Mouse (Mus musculus) liver, embryonic 14.5 days (tissue): ENCODE data around the gene Jarid2. TPM values are rescaled to one million over a fixed set of nuclear protein-coding genes. Genes with fewer than 3 reads are reported as not detected.

Experiments
- ATAC-seq: fragments of 200-750 bp; cut with Nextera tagmentation; 2 replicates; pipeline ENCODE4 v1.8.0; 2017; ENCODE audit warnings: moderate number of reproducible peaks, mild to moderate bottlenecking, moderate library complexity; ENCODE audit not compliant: insufficient read depth
- DNase-seq, 3 experiments: peaks; one replicate each; pipeline ENCODE4 v3.0.0-alpha.2; 2012 to 2013; ENCODE audit warnings: low read depth in 3 of 3, low spot score in 3 of 3
- H3K27ac ChIP-seq: fragments of 300-500 bp; sonication (generic); 2 replicates; pipeline ENCODE4 v1.5.1; 2014; ENCODE audit warnings: moderate library complexity, mild to moderate bottlenecking, control low read depth, inconsistent platforms
- H3K27me3 ChIP-seq: fragments of 300-500 bp; sonication (generic); 2 replicates; pipeline ENCODE4 v1.6.1; 2014; ENCODE audit warnings: mild to moderate bottlenecking, low read length, moderate library complexity; ENCODE audit not compliant: control insufficient read depth, insufficient read depth
- H3K36me3 ChIP-seq: fragments of 300-500 bp; sonication (generic); replicated peaks from 2 replicates; pipeline ENCODE4 v1.6.1; 2014; ENCODE audit warnings: low read depth; ENCODE audit not compliant: control insufficient read depth, insufficient read depth
- H3K4me1 ChIP-seq, 2 experiments: fragments of 200-500 bp in 1 of 2; fragments of 300-500 bp in 1 of 2; sonication (generic) in 1 of 2; replicated peaks; 2 replicates each; pipeline ENCODE4 v1.6.1; 2012 to 2014; ENCODE audit warnings: antibody characterized with exemption in 1 of 2, inconsistent platforms in 1 of 2, low read length in 1 of 2; ENCODE audit not compliant: control insufficient read depth in 2 of 2, insufficient read depth in 2 of 2
- H3K4me2 ChIP-seq: fragments of 300-500 bp; sonication (generic); 2 replicates; pipeline ENCODE4 v1.6.1; 2014; ENCODE audit warnings: low read depth, mild to moderate bottlenecking, control low read depth, moderate library complexity
- H3K4me3 ChIP-seq, 2 experiments: fragments of 200-500 bp in 1 of 2; fragments of 300-500 bp in 1 of 2; sonication (generic) in 1 of 2; 2 replicates each; pipeline ENCODE4 v1.5.1; 2012 to 2014; ENCODE audit warnings: low read depth in 2 of 2, low read length in 2 of 2, mild to moderate bottlenecking in 2 of 2, control low read depth in 1 of 2, inconsistent platforms in 1 of 2, moderate library complexity in 1 of 2; ENCODE audit not compliant: insufficient read depth in 1 of 2
- H3K9ac ChIP-seq: fragments of 300-500 bp; sonication (generic); replicated peaks from 2 replicates; pipeline ENCODE4 v1.6.1; 2014; ENCODE audit warnings: mild to moderate bottlenecking, control low read depth, moderate library complexity
- H3K9me3 ChIP-seq: fragments of 300-500 bp; sonication (generic); 2 replicates; pipeline ENCODE4 v1.6.1; 2016; ENCODE audit warnings: low read length, mixed read lengths; ENCODE audit not compliant: control insufficient read depth
- CTCF ChIP-seq: IDR thresholded peaks from 2 replicates; pipeline ENCODE4 v1.5.1; 2016; ENCODE audit warnings: antibody characterized with exemption, low read depth, control low read depth
- EP300 ChIP-seq: IDR thresholded peaks from 2 replicates; pipeline ENCODE4 v1.6.1; 2016; ENCODE audit warnings: antibody characterized with exemption, low read depth
- WGBS: fragments of 180-500 bp; shearing (Covaris S2); extraction: QIAGEN DNeasy Blood & Tissue Kit; methylation state at CpG from one replicate; pipeline ENCODE4 v1.1.7; 2014; ENCODE audit not compliant: insufficient replicate concordance; 5-methylcytosine and 5-hydroxymethylcytosine counted together
- polyA plus RNA-seq, 2 experiments: library from polyadenylated mRNA; depleted of rRNA in 1 of 2; stranded (reverse) in 1 of 2; unstranded in 1 of 2; fragments of >200 nt; fragmentation: Nextera tagmentation in 1 of 2; extraction: Ambion mirVana in 1 of 2; gene quantifications; 2 replicates each; pipeline versions ENCODE4 v1.2.1 to v1.2.3; 2012 to 2014

The Jarid2 gene
- polyA plus RNA-seq, 2 experiments = 4.9 to 5.9 TPM

GRCm38 (mm10) chr13:44705031-44705742, 24.1 kb upstream of the Jarid2 start:
- H3K36me3 ChIP-seq = no peaks in the 10 kb centered on the region
- peaks cover 14 to 38% of the 10 kb centered on the region in 2 experiments for H3K4me1 ChIP-seq
- no peak overlapping the region for H3K4me2 ChIP-seq
- H3K27me3 ChIP-seq = no peaks in the 10 kb centered on the region
- no peak for ATAC-seq
- H3K4me3 ChIP-seq = no peak overlapping the region
- no peak for TF ChIP-seq EP300
- TF ChIP-seq CTCF = no peak
- no peaks in the 10 kb centered on the region for H3K9me3 ChIP-seq
- no peak overlapping the region for H3K9ac ChIP-seq
- 58% methylated on average over 14 of the region's 14 CpGs for WGBS
- DNase-seq = no peak
- no peak overlapping the region for H3K27ac ChIP-seq

- Histone ChIP-seq H3K9ac (no peak overlapping the region), H3K4me1 (peaks cover 18 to 43% of the 10 kb centered on the region in 2 experiments), H3K27ac (no peak overlapping the region), H3K9me3 (no peaks in the 10 kb centered on the region), H3K36me3 (no peaks in the 10 kb centered on the region), H3K27me3 (no peaks in the 10 kb centered on the region), H3K4me3 (no peak overlapping the region), H3K4me2 (no peak overlapping the region)
- ATAC-seq (no peak), DNase-seq (no peak)
- TF ChIP-seq CTCF (no peak), EP300 (no peak)
- 80% methylated on average over 7 of the region's 7 CpGs for WGBS
Measured at GRCm38 (mm10) chr13:44705743-44706044, 23.6 kb upstream of the Jarid2 start.

- H3K9me3 ChIP-seq = no peaks in the 10 kb centered on the region
- H3K9ac ChIP-seq = no peak overlapping the region
- 76% methylated on average over 10 of the region's 10 CpGs for WGBS
- no peak overlapping the region for H3K27ac ChIP-seq
- no peak for DNase-seq
- peaks cover 25 to 48% of the 10 kb centered on the region in 2 experiments for H3K4me1 ChIP-seq
- H3K27me3 ChIP-seq = no peaks in the 10 kb centered on the region
- no peak for ATAC-seq
- H3K4me3 ChIP-seq = no peak overlapping the region
- TF ChIP-seq EP300 = no peak
- no peak for TF ChIP-seq CTCF
- no peaks in the 10 kb centered on the region for H3K36me3 ChIP-seq
- no peak overlapping the region for H3K4me2 ChIP-seq
Measured at GRCm38 (mm10) chr13:44706206-44706915, 22.9 kb upstream of the Jarid2 start.

DNA sequence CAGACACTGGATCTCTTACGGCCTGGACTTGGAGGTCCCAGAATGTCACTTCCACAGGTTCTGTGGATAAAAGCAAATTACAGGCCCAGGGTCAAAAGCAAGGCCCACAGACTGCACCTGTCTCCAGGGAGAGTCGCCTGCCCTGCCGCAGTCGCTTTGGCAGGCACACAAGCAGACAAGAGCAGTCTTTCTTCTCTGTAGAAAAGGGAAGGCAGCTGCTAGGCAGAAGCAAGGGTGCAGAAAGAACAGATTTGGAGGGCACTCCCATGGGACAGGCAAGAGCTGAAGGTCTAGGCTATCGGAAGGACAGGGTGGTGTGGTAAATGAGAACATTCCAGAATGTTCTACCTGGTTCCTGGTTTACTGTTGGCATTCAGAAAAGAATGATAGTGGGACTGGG, 22.1 kb upstream of the Jarid2 start:
- Histone ChIP-seq H3K9ac (no peak overlapping the region), H3K4me3 (no peak overlapping the region), H3K27me3 (no peaks in the 10 kb centered on the region), H3K4me2 (no peak overlapping the region), H3K27ac (no peak overlapping the region), H3K4me1 (peaks cover 33 to 52% of the 10 kb centered on the region in 2 experiments), H3K36me3 (no peaks in the 10 kb centered on the region), H3K9me3 (no peaks in the 10 kb centered on the region)
- TF ChIP-seq EP300 = no peak
- TF ChIP-seq CTCF = no peak
- DNase-seq (no peak), ATAC-seq (no peak)
- WGBS = 90% methylated on average over 5 of the region's 5 CpGs

DNA sequence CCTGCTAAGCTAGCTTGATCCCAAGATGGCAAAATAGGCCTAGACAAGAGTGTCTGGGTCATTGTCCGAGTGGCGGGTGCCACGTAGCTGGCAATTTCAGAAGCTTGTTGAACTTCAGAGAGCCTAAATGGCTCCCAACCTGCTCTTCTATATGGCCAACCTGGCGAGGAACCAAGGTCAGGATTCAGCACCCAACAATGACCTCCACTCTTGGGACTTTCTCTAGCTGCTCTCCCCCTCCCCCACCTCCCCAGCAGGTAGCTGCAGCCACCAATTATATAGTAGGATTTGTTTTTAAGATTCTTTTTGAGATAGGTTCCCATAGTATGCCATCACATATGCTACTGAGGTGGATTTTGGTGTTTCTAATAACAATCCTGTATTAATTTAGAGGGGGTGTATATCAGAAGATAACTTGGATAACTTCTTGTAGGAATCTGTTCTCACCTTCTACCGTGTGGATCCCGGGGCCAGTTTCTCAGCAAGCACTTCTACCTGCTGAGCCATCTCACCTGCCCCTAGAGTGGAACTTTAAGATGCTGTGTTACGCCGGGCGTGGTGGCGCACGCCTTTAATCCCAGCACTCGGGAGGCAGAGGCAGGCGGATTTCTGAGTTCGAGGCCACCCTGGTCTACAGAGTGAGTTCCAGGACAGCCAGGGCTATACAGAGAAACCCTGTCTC, 20.8 kb upstream of the Jarid2 start:
- ATAC-seq (no peak), DNase-seq (no peak)
- Histone ChIP-seq H3K4me1 (peaks cover 32 to 48% of the 10 kb centered on the region in 2 experiments), H3K4me2 (no peak overlapping the region), H3K9ac (no peak overlapping the region), H3K27ac (no peak overlapping the region), H3K36me3 (no peaks in the 10 kb centered on the region), H3K27me3 (no peaks in the 10 kb centered on the region), H3K4me3 (no peak overlapping the region), H3K9me3 (no peaks in the 10 kb centered on the region)
- 84% methylated on average over 14 of the region's 14 CpGs for WGBS
- no peak for TF ChIP-seq CTCF
- TF ChIP-seq EP300 = no peak
